ENCODE assay signal across 25 mouse cellular contexts in genomic region chr17:30088431-30088830, GRCm38 (mm10).
"Had no signal": no experiment of that assay in that cellular context is flagged by ENCODE, and none has a peak within 500 bp of the region (broad histone marks: within the 10 kb centered on the region; RNA-seq: fewer than 3 reads in every experiment).

No protein-coding gene starts in this region.

- H3K27me3 ChIP-seq: heart, embryonic 15.5 days; hindbrain, embryonic 13.5 days; hindbrain, embryonic 15.5 days; kidney, embryonic 15.5 days; limb, embryonic 13.5 days; limb, embryonic 15.5 days; liver, embryonic 12.5 days had no signal

- H3K4me3 ChIP-seq: heart, embryonic 15.5 days; hindbrain, embryonic 13.5 days; hindbrain, embryonic 15.5 days; kidney, embryonic 15.5 days; limb, embryonic 13.5 days; limb, embryonic 15.5 days; liver, embryonic 12.5 days had no signal

- H3K9me3 ChIP-seq: heart, embryonic 15.5 days; hindbrain, embryonic 13.5 days; hindbrain, embryonic 15.5 days; kidney, embryonic 15.5 days; limb, embryonic 13.5 days; limb, embryonic 15.5 days; liver, embryonic 12.5 days had no signal

- H3K4me2 ChIP-seq: heart, embryonic 11.5 days; heart, embryonic 15.5 days; hindbrain, embryonic 13.5 days; hindbrain, embryonic 15.5 days; kidney, embryonic 15.5 days; limb, embryonic 13.5 days; limb, embryonic 15.5 days; liver, embryonic 12.5 days had no signal

- H3K27ac ChIP-seq: heart, embryonic 15.5 days; hindbrain, embryonic 13.5 days; hindbrain, embryonic 15.5 days; hindbrain, postnatal 0 days; kidney, embryonic 15.5 days; kidney, postnatal 0 days; limb, embryonic 13.5 days; limb, embryonic 15.5 days; liver, embryonic 12.5 days; liver, embryonic 14.5 days had no signal

- DNase-seq: forebrain, postnatal 0 days; gastrocnemius, postnatal 14 days; gastrocnemius, postnatal 36 days; heart, adult 18-20 months; heart, postnatal 14 days; kidney, adult 11 months; kidney, adult 2 months; kidney, adult 9 months; kidney, postnatal 14 days; kidney, postnatal 36 days; layer of hippocampus, adult 9-11 months; layer of hippocampus, postnatal 36 days; left cerebral cortex, postnatal 4 days had no signal

- H3K4me1 ChIP-seq: kidney, embryonic 15.5 days had no signal

- H3K9ac ChIP-seq: forebrain, postnatal 0 days; heart, embryonic 15.5 days; hindbrain, embryonic 13.5 days; hindbrain, embryonic 15.5 days; kidney, embryonic 15.5 days; limb, embryonic 13.5 days; limb, embryonic 15.5 days; liver, embryonic 12.5 days; liver, embryonic 14.5 days had no signal

- H3K36me3 ChIP-seq: heart, embryonic 15.5 days; hindbrain, embryonic 13.5 days; hindbrain, embryonic 15.5 days had no signal

- ATAC-seq: forebrain, postnatal 0 days; hindbrain, postnatal 0 days; intestine, embryonic 16.5 days; liver, embryonic 12.5 days had no signal
